Mouse (Mus musculus) liver, embryonic 14.5 days (tissue): Measurements from ENCODE around the gene Cdc37l1. TPM values are rescaled to one million over a fixed set of nuclear protein-coding genes. Genes with fewer than 3 reads are reported as not detected.

ENCODE experiments used
- ATAC-seq: fragments of 200-750 bp; cut with Nextera tagmentation; 2 replicates; pipeline ENCODE4 v1.8.0; 2017; ENCODE audit warnings: moderate number of reproducible peaks, mild to moderate bottlenecking, moderate library complexity; ENCODE audit not compliant: insufficient read depth
- DNase-seq, 3 experiments: peaks; one replicate each; pipeline ENCODE4 v3.0.0-alpha.2; 2012 to 2013; ENCODE audit warnings: low read depth in 3 of 3, low spot score in 3 of 3
- H3K27ac ChIP-seq: fragments of 300-500 bp; sonication (generic); 2 replicates; pipeline ENCODE4 v1.5.1; 2014; ENCODE audit warnings: moderate library complexity, mild to moderate bottlenecking, control low read depth, inconsistent platforms
- H3K27me3 ChIP-seq: fragments of 300-500 bp; sonication (generic); 2 replicates; pipeline ENCODE4 v1.6.1; 2014; ENCODE audit warnings: mild to moderate bottlenecking, low read length, moderate library complexity; ENCODE audit not compliant: control insufficient read depth, insufficient read depth
- H3K36me3 ChIP-seq: fragments of 300-500 bp; sonication (generic); replicated peaks from 2 replicates; pipeline ENCODE4 v1.6.1; 2014; ENCODE audit warnings: low read depth; ENCODE audit not compliant: control insufficient read depth, insufficient read depth
- H3K4me1 ChIP-seq, 2 experiments: fragments of 200-500 bp in 1 of 2; fragments of 300-500 bp in 1 of 2; sonication (generic) in 1 of 2; replicated peaks; 2 replicates each; pipeline ENCODE4 v1.6.1; 2012 to 2014; ENCODE audit warnings: antibody characterized with exemption in 1 of 2, inconsistent platforms in 1 of 2, low read length in 1 of 2; ENCODE audit not compliant: control insufficient read depth in 2 of 2, insufficient read depth in 2 of 2
- H3K4me2 ChIP-seq: fragments of 300-500 bp; sonication (generic); 2 replicates; pipeline ENCODE4 v1.6.1; 2014; ENCODE audit warnings: low read depth, mild to moderate bottlenecking, control low read depth, moderate library complexity
- H3K4me3 ChIP-seq, 2 experiments: fragments of 200-500 bp in 1 of 2; fragments of 300-500 bp in 1 of 2; sonication (generic) in 1 of 2; 2 replicates each; pipeline ENCODE4 v1.5.1; 2012 to 2014; ENCODE audit warnings: low read depth in 2 of 2, low read length in 2 of 2, mild to moderate bottlenecking in 2 of 2, control low read depth in 1 of 2, inconsistent platforms in 1 of 2, moderate library complexity in 1 of 2; ENCODE audit not compliant: insufficient read depth in 1 of 2
- H3K9ac ChIP-seq: fragments of 300-500 bp; sonication (generic); replicated peaks from 2 replicates; pipeline ENCODE4 v1.6.1; 2014; ENCODE audit warnings: mild to moderate bottlenecking, control low read depth, moderate library complexity
- H3K9me3 ChIP-seq: fragments of 300-500 bp; sonication (generic); 2 replicates; pipeline ENCODE4 v1.6.1; 2016; ENCODE audit warnings: low read length, mixed read lengths; ENCODE audit not compliant: control insufficient read depth
- CTCF ChIP-seq: IDR thresholded peaks from 2 replicates; pipeline ENCODE4 v1.5.1; 2016; ENCODE audit warnings: antibody characterized with exemption, low read depth, control low read depth
- EP300 ChIP-seq: IDR thresholded peaks from 2 replicates; pipeline ENCODE4 v1.6.1; 2016; ENCODE audit warnings: antibody characterized with exemption, low read depth
- WGBS: fragments of 180-500 bp; shearing (Covaris S2); extraction: QIAGEN DNeasy Blood & Tissue Kit; methylation state at CpG from one replicate; pipeline ENCODE4 v1.1.7; 2014; ENCODE audit not compliant: insufficient replicate concordance; 5-methylcytosine and 5-hydroxymethylcytosine counted together
- polyA plus RNA-seq, 2 experiments: library from polyadenylated mRNA; depleted of rRNA in 1 of 2; stranded (reverse) in 1 of 2; unstranded in 1 of 2; fragments of >200 nt; fragmentation: Nextera tagmentation in 1 of 2; extraction: Ambion mirVana in 1 of 2; gene quantifications; 2 replicates each; pipeline versions ENCODE4 v1.2.1 to v1.2.3; 2012 to 2014

The Cdc37l1 gene
- polyA plus RNA-seq, 2 experiments: 8.3 to 8.7 TPM

- H3K36me3 ChIP-seq: no peaks in the 10 kb centered on the region
- ATAC-seq (no peak), DNase-seq (no peak)
- H3K27me3 ChIP-seq: no peaks in the 10 kb centered on the region
- H3K4me1 ChIP-seq: peaks cover 0 to 5% of the 10 kb centered on the region in 2 experiments; a peak in 3 of 4 replicates
- no peak for TF ChIP-seq EP300
- TF ChIP-seq CTCF: no peak
- peak overlapping the region; percentile 71; the same call in 1 of the 2 replicates for H3K4me2 ChIP-seq
- no peak overlapping the region for H3K27ac ChIP-seq
- no peak overlapping the region for H3K9ac ChIP-seq
- H3K9me3 ChIP-seq: no peaks in the 10 kb centered on the region
- 46% methylated on average over 3 of the region's 3 CpGs for WGBS
- H3K4me3 ChIP-seq: no peak overlapping the region
Observed at GRCm38 (mm10) chr19:28963113-28963512, 27.0 kb upstream of the Cdc37l1 start.

- Histone ChIP-seq H3K4me2 (peak overlapping the region; percentile 71), H3K9me3 (no peaks in the 10 kb centered on the region), H3K4me1 (peaks cover 0 to 5% of the 10 kb centered on the region in 2 experiments; a peak in 3 of 4 replicates), H3K4me3 (peak overlapping the region; percentile 59 to 74), H3K27me3 (no peaks in the 10 kb centered on the region), H3K27ac (no peak overlapping the region), H3K9ac (no peak overlapping the region; the same call in 1 of the 2 replicates), H3K36me3 (no peaks in the 10 kb centered on the region)
- DNase-seq: no peak
- WGBS: 9% methylated on average over 4 of the region's 4 CpGs
- ATAC-seq: no peak
- TF ChIP-seq CTCF: no peak
- no peak for TF ChIP-seq EP300
Observed at GRCm38 (mm10) chr19:28963513-28963841, 26.7 kb upstream of the Cdc37l1 start.

DNA sequence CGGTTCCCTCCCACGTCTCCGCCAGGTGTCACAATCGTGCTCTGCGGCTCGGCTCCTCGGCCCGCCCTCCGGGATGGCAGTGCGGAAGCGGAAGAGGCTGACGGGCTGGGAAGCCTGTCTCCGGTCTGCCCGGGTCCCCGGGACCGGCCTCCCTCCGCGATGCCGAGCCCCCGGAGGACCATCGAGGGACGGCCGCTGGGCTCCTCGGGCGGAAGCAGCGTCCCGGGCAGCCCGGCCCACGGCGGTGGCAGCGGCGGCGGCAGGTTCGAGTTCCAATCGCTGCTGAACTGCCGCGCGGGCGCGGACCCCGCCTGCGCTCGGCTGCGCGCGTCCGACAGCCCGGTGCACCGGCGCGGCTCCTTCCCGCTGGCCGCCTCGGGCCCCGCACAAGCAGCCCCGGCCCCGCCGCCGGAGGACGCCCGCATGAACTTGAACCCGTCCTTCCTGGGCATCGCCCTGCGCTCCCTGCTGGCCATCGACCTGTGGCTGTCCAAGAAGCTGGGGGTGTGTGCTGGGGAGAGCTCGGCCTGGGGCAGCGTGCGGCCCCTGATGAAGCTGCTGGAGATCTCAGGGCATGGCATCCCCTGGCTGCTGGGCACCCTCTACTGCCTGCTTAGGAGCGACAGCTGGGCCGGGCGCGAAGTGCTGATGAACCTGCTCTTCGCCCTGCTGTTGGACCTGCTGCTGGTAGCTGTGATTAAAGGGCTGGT, 26.2 kb upstream of the Cdc37l1 start, which contains the start of gene Plpp6:
TSS of gene Plpp6 (plus strand) at position 112 of the 710 bp plus-strand sequence.
- peak within 1 kb of the TSS; percentile 59 to 74 for H3K4me3 ChIP-seq
- H3K27me3 ChIP-seq: no peaks in the 10 kb centered on the region
- peak within 1 kb of the TSS; percentile 50 for H3K9ac ChIP-seq
- H3K4me1 ChIP-seq: peaks cover 0 to 5% of the 10 kb centered on the region in 2 experiments; a peak in 3 of 4 replicates
- H3K36me3 ChIP-seq: no peaks in the 10 kb centered on the region
- TF ChIP-seq EP300 (no peak), CTCF (peak; percentile 75)
- peak within 1 kb of the TSS; percentile 71 for H3K4me2 ChIP-seq
- ATAC-seq (peak; percentile 68), DNase-seq (peak; percentile 27 to 40 (median 36))
- under 1% methylated on average over 73 of the region's 73 CpGs for WGBS
- H3K27ac ChIP-seq: no peak within 1 kb of the TSS
- H3K9me3 ChIP-seq: no peaks in the 10 kb centered on the region

DNA sequence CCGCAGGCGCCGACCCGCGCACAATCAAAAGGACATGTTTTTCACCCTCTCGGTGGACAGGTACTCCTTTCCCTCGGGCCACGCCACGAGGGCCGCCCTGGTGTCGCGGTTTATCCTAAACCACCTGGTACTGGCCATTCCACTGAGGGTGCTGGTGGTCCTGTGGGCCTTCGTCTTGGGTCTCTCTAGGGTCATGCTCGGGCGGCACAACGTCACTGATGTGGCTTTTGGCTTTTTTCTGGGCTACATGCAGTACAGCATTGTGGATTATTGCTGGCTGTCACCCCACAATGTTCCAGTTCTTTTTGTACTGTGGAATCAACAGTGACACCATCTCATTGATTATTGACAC, 25.6 kb upstream of the Cdc37l1 start:
- Histone ChIP-seq H3K4me3 (peak overlapping the region; percentile 59 to 74), H3K27me3 (no peaks in the 10 kb centered on the region), H3K9ac (peak overlapping the region; percentile 50), H3K27ac (no peak overlapping the region), H3K9me3 (no peaks in the 10 kb centered on the region), H3K4me2 (peak overlapping the region; percentile 71), H3K36me3 (no peaks in the 10 kb centered on the region), H3K4me1 (peaks cover 0 to 5% of the 10 kb centered on the region in 2 experiments; a peak in 3 of 4 replicates)
- 10% methylated on average over 16 of the region's 16 CpGs for WGBS
- TF ChIP-seq EP300: no peak
- TF ChIP-seq CTCF: no peak
- no peak for ATAC-seq
- no peak for DNase-seq

GRCm38 (mm10) chr19:28967652-28968051, 22.5 kb upstream of the Cdc37l1 start, which contains the start of gene 4430402I18Rik:
Gene 4430402I18Rik (minus strand): TSS chr19:28967800.
- H3K4me2 ChIP-seq: no peak within 1 kb of the TSS
- WGBS: 42% methylated on average over 11 of the region's 11 CpGs
- no peaks in the 10 kb centered on the region for H3K27me3 ChIP-seq
- no peak within 1 kb of the TSS for H3K27ac ChIP-seq
- H3K4me1 ChIP-seq: peaks cover 0 to 5% of the 10 kb centered on the region in 2 experiments; a peak in 3 of 4 replicates
- no peaks in the 10 kb centered on the region for H3K9me3 ChIP-seq
- TF ChIP-seq CTCF (no peak), EP300 (no peak)
- H3K36me3 ChIP-seq: no peaks in the 10 kb centered on the region
- no peak for ATAC-seq
- H3K4me3 ChIP-seq: no peak within 1 kb of the TSS
- DNase-seq: no peak
- no peak within 1 kb of the TSS for H3K9ac ChIP-seq
